Mouse (Mus musculus): Measurements from ENCODE around the gene 4921530L21Rik. TPM values are rescaled to one million over a fixed set of nuclear protein-coding genes. Genes with fewer than 3 reads are reported as not detected.

The 4921530L21Rik gene
- not detected in 2 replicates for polyA plus RNA-seq (2015; fragmentation: Nextera tagmentation; extraction: Ambion mirVana)

DNA sequence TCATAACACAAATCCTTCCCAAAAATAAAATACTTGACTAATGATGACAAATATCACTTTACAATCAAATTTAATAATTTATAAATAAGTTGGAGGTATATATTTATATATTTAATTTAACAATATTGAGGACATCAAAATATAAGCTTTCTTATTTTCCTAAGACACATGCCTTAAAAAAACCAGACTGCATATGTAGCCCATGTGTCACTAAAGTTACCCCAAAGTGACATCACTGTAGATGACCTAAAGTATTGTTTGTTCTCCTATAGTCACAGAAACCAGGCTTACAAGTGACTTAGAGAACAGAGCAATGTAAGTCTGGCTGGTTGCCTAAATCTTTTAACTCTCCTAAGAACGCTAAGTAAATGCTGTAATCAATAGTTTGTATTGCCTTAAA, at the start of gene 4921530L21Rik:
TSS of gene 4921530L21Rik (plus strand) at position 301 of the 400 bp plus-strand sequence.
- Histone ChIP-seq H3K27me3 (no peaks in the 10 kb centered on the region), H3K27ac (no peak within 1 kb of the TSS), H3K4me1 (replicated peaks) (no peaks in the 10 kb centered on the region), H3K4me3 (no peak within 1 kb of the TSS), H3K9me3 (replicated peaks) (no peaks in the 10 kb centered on the region), H3K36me3 (no peaks in the 10 kb centered on the region), H3K9ac (no peak within 1 kb of the TSS), H3K4me2 (no peak within 1 kb of the TSS)
- ATAC-seq (replicated peaks; ENCODE audit: insufficient number of reproducible peaks, insufficient read depth, low FRiP score, low read depth): no peak
- WGBS: 79% methylated on average over 1 of the region's 1 CpGs

DNA sequence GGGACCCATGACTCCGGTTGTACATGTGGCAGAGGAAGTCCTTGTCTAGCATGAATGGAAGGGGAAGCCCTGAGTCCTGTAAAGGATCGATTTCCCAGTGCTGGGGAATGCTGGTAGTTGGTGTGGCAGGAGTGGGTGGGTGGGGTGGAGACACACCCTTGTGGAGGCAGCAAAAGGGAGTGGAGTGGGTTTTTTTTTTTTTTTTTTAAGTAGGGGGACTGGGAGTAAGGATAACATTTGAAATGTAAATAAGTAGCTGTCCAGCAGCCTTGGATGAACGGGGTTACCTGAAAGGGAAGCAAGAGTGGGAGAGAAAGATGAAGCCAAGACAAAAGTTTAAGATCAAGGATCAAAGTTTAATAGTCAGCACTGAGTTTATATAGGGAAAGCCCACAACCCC, 47.2 kb upstream of the 4921530L21Rik start:
- Histone ChIP-seq H3K27me3 (no peaks in the 10 kb centered on the region), H3K4me1 (replicated peaks) (no peaks in the 10 kb centered on the region), H3K4me2 (no peak overlapping the region), H3K9ac (no peak overlapping the region), H3K27ac (no peak overlapping the region), H3K4me3 (no peak overlapping the region), H3K9me3 (replicated peaks) (no peaks in the 10 kb centered on the region), H3K36me3 (no peaks in the 10 kb centered on the region)
- no peak for ATAC-seq (replicated peaks; ENCODE audit: insufficient number of reproducible peaks, insufficient read depth, low FRiP score, low read depth)
- 67% methylated on average over 3 of the region's 3 CpGs for WGBS

DNA sequence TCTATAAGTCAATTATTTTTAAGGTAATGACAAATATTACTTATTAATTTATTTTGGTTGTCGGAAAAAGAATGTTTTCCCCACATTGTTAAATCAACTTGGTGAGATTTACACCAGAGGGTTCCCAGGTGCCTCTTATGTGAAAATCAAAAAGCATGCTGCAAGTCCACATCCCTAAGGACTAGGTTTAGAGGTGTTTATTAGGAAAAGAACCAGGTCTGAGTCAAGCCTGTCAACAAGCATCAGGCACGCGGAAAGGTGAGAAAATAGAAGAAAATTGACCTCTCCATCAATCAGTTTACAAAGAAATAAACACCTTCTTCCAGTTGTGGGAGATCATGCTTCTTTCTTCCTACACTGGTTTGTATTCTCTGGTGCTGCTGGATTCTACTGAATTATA, 18.1 kb upstream of the 4921530L21Rik start:
- no peak overlapping the region for H3K4me3 ChIP-seq
- ATAC-seq (replicated peaks; ENCODE audit: insufficient number of reproducible peaks, insufficient read depth, low FRiP score, low read depth): no peak
- WGBS: 70% methylated on average over 3 of the region's 3 CpGs
- no peaks in the 10 kb centered on the region for H3K36me3 ChIP-seq
- no peaks in the 10 kb centered on the region for H3K27me3 ChIP-seq
- H3K27ac ChIP-seq: no peak overlapping the region
- H3K4me2 ChIP-seq: no peak overlapping the region
- H3K9ac ChIP-seq: no peak overlapping the region
- H3K4me1 ChIP-seq (replicated peaks): no peaks in the 10 kb centered on the region
- H3K9me3 ChIP-seq (replicated peaks): no peaks in the 10 kb centered on the region

DNA sequence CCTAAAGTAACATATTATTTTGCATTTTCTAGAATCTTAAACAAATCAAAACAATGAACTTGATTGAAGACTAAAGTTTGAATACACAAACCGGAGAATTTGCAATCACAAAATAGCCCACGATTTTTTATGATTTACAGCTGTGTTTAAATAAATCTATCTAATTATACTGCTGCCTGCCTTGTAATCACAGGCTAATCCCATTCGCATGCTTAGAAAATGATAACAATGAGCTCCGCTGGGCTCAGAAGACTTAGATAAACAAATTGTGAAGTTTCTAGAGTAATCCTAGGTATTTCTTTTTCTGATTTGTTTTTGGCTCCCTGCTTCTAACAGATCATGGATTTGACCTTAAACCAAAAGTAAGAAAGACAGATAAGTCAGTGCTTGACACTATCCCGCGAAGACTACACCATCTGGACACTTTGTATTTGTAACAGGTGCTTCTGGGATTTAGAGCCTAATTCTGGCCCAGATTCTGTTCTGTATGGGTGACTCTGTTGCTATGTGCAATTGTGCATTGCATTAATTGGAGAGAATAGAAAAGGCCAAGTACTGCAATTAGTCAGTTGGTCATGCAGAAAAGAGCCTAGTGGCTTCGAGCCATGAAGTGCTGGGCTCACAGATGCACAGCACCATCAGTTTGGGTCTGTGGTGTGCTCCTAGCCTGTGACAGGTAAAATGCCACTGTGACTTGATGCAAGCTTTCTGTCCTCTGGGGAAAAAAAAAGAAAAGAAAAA, 15.2 kb upstream of the 4921530L21Rik start:
- WGBS: 66% methylated on average over 7 of the region's 7 CpGs
- no peaks in the 10 kb centered on the region for H3K4me1 ChIP-seq (replicated peaks)
- no peak overlapping the region for H3K4me3 ChIP-seq
- H3K27me3 ChIP-seq: no peaks in the 10 kb centered on the region
- H3K36me3 ChIP-seq: no peaks in the 10 kb centered on the region
- no peak overlapping the region for H3K27ac ChIP-seq
- no peaks in the 10 kb centered on the region for H3K9me3 ChIP-seq (replicated peaks)
- no peak overlapping the region for H3K4me2 ChIP-seq
- no peak overlapping the region for H3K9ac ChIP-seq
- no peak for ATAC-seq (replicated peaks; ENCODE audit: insufficient number of reproducible peaks, insufficient read depth, low FRiP score, low read depth)

DNA sequence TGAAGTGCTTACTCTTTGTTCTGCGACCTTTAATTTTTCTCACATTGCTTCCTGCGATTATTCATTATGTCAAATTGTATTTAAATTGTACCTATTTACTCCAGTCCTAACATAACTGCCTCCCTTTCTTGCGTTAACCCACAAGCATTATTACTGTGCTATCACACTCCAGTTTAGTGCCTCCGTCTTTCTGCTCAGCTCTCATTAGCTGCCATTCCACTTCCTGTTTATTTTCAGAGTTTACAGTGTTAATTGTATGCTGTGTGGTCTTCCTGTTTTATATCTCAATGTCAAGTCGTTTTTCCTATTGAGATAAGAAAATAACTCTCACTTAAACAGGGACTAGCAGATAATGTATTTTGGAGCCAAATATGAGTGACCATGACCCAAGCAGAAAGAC, 9.0 kb upstream of the 4921530L21Rik start:
- Histone ChIP-seq H3K4me2 (no peak overlapping the region), H3K4me3 (no peak overlapping the region), H3K4me1 (replicated peaks) (no peaks in the 10 kb centered on the region), H3K36me3 (no peaks in the 10 kb centered on the region), H3K9ac (no peak overlapping the region), H3K27ac (no peak overlapping the region), H3K27me3 (no peaks in the 10 kb centered on the region), H3K9me3 (replicated peaks) (no peaks in the 10 kb centered on the region)
- WGBS: 56% methylated on average over 5 of the region's 5 CpGs
- ATAC-seq (replicated peaks; ENCODE audit: insufficient number of reproducible peaks, insufficient read depth, low FRiP score, low read depth): no peak

DNA sequence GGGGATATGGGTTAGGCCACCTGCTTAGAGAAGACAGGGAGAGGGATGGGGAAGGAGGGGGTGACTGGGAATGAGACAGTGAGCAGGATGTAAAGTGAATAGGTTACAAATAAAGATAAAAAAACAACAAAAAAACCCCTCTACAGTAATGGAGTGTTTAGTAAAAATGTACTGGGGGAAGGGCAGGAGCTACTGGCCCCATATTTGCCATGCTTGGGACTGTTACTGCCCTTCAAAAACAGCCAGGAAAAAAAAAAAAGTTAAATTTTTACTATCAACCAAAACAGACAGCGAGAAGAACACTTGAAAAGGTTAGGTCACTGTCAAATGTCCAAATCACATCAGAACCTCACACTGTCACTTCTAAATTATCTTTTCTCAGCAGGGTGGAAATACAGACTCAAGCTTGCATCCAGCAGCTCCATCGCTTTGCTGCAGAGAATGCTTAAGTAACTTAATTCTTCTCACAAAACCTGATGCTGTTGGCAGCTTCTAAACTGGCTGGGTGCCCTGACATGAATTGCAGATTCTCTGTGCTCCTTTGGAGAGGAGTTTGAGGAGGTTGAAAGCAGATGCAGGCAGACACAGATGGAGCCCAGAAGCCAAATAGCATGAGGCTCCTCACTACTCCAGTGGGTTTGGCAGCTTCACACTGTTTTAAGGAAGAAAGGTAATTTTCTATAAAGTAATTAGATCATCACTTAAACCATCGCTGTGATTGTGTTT, 4.1 kb upstream of the 4921530L21Rik start:
- Histone ChIP-seq H3K4me2 (no peak overlapping the region), H3K4me3 (no peak overlapping the region), H3K27me3 (no peaks in the 10 kb centered on the region), H3K9me3 (replicated peaks) (no peaks in the 10 kb centered on the region), H3K4me1 (replicated peaks) (no peaks in the 10 kb centered on the region), H3K9ac (no peak overlapping the region), H3K27ac (no peak overlapping the region), H3K36me3 (no peaks in the 10 kb centered on the region)
- no peak for ATAC-seq (replicated peaks; ENCODE audit: insufficient number of reproducible peaks, insufficient read depth, low FRiP score, low read depth)
- WGBS: 62% methylated on average over 3 of the region's 3 CpGs

DNA sequence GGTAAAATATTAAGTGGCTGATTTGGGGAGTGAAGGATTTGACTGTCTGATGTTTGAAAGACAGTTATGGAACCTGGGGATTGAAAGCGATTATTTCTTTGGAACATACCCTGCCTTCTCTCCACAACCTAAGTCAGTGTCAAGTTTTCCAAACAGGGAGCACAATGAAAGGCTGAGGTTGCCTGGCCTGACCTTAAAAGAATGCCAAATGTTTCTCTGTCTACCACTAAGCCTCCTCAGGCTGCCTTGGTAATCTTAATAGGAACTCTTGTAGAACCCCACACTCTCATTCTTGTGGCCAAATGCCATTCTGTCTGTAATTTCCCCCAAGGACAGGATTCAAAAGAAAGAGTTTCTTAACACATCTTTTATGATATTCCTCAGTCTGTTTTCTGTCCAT, 3.5 kb upstream of the 4921530L21Rik start:
- H3K4me2 ChIP-seq: no peak overlapping the region
- H3K36me3 ChIP-seq: no peaks in the 10 kb centered on the region
- no peaks in the 10 kb centered on the region for H3K9me3 ChIP-seq (replicated peaks)
- ATAC-seq (replicated peaks; ENCODE audit: insufficient number of reproducible peaks, insufficient read depth, low FRiP score, low read depth): no peak
- H3K9ac ChIP-seq: no peak overlapping the region
- H3K4me1 ChIP-seq (replicated peaks): no peaks in the 10 kb centered on the region
- no peaks in the 10 kb centered on the region for H3K27me3 ChIP-seq
- H3K27ac ChIP-seq: no peak overlapping the region
- WGBS: 83% methylated on average over 1 of the region's 1 CpGs
- no peak overlapping the region for H3K4me3 ChIP-seq

DNA sequence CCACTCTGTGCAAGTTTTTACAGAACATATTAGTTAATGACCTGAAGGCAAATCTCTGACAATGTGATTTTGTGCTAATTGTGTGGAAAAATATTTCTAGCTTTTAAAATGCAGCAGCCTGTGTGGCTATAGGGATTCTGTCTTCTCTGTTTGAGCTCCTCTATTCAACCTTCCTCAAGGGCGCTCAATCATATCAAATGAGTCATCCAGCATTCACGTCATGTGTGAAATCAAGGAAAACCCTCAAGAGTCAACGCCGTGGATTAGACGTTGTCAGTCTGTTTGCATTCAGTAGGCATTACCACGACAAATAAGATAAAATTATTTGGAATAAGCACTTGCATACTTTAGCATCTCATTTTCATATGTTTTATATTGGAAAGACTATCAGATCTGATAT, 18.4 kb downstream of the 4921530L21Rik start:
- H3K4me3 ChIP-seq: no peak overlapping the region
- H3K36me3 ChIP-seq: no peaks in the 10 kb centered on the region
- H3K4me2 ChIP-seq: no peak overlapping the region
- H3K9me3 ChIP-seq (replicated peaks): no peaks in the 10 kb centered on the region
- no peaks in the 10 kb centered on the region for H3K4me1 ChIP-seq (replicated peaks)
- H3K27ac ChIP-seq: no peak overlapping the region
- no peaks in the 10 kb centered on the region for H3K27me3 ChIP-seq
- 74% methylated on average over 6 of the region's 6 CpGs for WGBS
- ATAC-seq (replicated peaks; ENCODE audit: insufficient number of reproducible peaks, insufficient read depth, low FRiP score, low read depth): no peak
- H3K9ac ChIP-seq: no peak overlapping the region

DNA sequence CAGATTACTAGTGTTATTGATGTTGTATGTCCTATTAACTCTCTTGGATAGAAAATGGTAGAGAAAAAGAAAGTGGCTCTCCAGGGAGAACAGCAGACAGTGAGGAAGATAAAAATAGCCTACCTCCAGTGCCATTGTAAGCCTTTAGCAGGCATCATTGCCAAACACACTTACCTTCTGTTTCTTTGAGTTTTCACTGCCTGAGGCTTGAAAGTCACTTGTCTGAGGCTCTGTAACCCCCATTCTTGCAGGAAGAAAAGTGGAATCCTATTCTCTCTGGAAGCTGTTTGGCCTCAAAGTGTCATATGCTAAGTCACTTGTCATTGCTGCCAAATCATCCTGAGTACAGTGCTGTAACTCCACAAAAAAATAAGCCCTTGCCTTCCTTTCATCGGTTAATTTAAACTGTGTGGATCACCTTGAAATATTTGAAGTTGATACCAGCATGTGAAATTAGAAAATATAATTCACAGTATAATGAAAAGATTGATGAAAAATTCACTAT, 23.6 kb downstream of the 4921530L21Rik start:
- no peak overlapping the region for H3K9ac ChIP-seq

DNA sequence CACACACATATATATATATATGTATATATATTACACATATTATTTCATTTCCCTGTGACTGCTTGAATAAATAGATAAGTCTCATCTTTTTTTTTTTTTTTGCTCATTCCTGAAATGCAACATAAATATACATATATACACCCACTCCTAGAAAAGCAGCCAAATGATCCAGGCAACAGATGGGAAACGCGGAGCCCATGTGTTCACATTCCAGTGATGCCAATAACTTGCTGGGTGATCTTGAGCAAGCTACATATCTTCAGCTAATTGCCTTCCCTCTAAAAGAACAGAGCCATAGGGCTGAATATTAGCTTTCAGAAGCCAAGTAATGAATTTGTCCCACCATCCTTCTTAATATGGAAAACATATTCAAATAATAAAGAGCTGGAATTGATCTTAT, 32.2 kb downstream of the 4921530L21Rik start:
- no peaks in the 10 kb centered on the region for H3K9me3 ChIP-seq (replicated peaks)
- H3K9ac ChIP-seq: no peak overlapping the region
- no peaks in the 10 kb centered on the region for H3K27me3 ChIP-seq
- 84% methylated on average over 2 of the region's 2 CpGs for WGBS
- no peak overlapping the region for H3K4me2 ChIP-seq
- H3K36me3 ChIP-seq: no peaks in the 10 kb centered on the region
- no peaks in the 10 kb centered on the region for H3K4me1 ChIP-seq (replicated peaks)
- H3K4me3 ChIP-seq: no peak overlapping the region
- no peak overlapping the region for H3K27ac ChIP-seq
- no peak for ATAC-seq (replicated peaks; ENCODE audit: insufficient number of reproducible peaks, insufficient read depth, low FRiP score, low read depth)

More for the DNA sequence above, 23.6 kb downstream of the 4921530L21Rik start:
- 87% methylated on average over 1 of the region's 1 CpGs for WGBS
- no peaks in the 10 kb centered on the region for H3K36me3 ChIP-seq
- no peak overlapping the region for H3K4me2 ChIP-seq
- H3K4me1 ChIP-seq (replicated peaks): no peaks in the 10 kb centered on the region
- H3K27me3 ChIP-seq: no peaks in the 10 kb centered on the region
- H3K4me3 ChIP-seq: no peak overlapping the region
- no peak for ATAC-seq (replicated peaks; ENCODE audit: insufficient number of reproducible peaks, insufficient read depth, low FRiP score, low read depth)
- H3K9me3 ChIP-seq (replicated peaks): no peaks in the 10 kb centered on the region
- no peak overlapping the region for H3K27ac ChIP-seq

DNA sequence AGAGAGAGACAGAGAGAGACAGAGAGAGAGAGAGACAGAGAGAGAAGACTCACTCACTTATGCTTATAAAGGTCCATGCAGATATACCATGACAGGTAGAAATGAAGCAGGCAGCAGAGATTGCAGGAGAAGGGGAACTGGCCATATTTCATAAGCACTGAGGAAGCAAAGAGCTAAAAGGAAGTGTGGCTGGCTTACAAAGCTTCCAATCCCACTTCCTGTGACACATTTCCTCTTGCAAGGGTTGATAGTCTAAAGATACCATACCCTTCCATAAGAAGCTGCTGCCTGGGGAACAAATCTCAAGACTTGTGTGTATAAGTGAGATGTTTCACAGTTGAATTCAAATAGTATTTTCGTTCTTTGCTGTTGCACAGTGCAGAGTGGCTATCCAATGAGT, 45.7 kb downstream of the 4921530L21Rik start:
- Histone ChIP-seq H3K9me3 (replicated peaks) (no peaks in the 10 kb centered on the region), H3K4me2 (no peak overlapping the region), H3K27ac (no peak overlapping the region), H3K36me3 (no peaks in the 10 kb centered on the region), H3K9ac (no peak overlapping the region), H3K4me1 (replicated peaks) (no peaks in the 10 kb centered on the region), H3K27me3 (no peaks in the 10 kb centered on the region), H3K4me3 (no peak overlapping the region)
- 71% methylated on average over 1 of the region's 1 CpGs for WGBS
- no peak for ATAC-seq (replicated peaks; ENCODE audit: insufficient number of reproducible peaks, insufficient read depth, low FRiP score, low read depth)

All from heart, embryonic 15.5 days (tissue).